Mouse (Mus musculus) left cerebral cortex, adult 18-20 months (tissue): Measurements from ENCODE around the gene Timm8a2. TPM values are rescaled to one million over a fixed set of nuclear protein-coding genes. Genes with fewer than 3 reads are reported as not detected.

Source experiments
- DNase-seq, 2 experiments: peaks; one replicate each; pipeline ENCODE4 v3.0.0; 2021 to 2022; ENCODE audit warnings: low spot score in 2 of 2, mixed read lengths in 1 of 2
- long read RNA-seq, 2 experiments: library from polyadenylated mRNA; stranded (forward); transcript quantifications; one replicate each; pipeline ENCODE4 v2.0.0; 2021
- total RNA-seq, 2 experiments: library from RNA; stranded (reverse); gene quantifications; 2 replicates each; pipeline ENCODE4 v1.2.3; 2021

The Timm8a2 gene
- not detected for total RNA-seq
- long read RNA-seq, experiment 1 = 0 reads
- long read RNA-seq, experiment 2 = 0 reads

DNA sequence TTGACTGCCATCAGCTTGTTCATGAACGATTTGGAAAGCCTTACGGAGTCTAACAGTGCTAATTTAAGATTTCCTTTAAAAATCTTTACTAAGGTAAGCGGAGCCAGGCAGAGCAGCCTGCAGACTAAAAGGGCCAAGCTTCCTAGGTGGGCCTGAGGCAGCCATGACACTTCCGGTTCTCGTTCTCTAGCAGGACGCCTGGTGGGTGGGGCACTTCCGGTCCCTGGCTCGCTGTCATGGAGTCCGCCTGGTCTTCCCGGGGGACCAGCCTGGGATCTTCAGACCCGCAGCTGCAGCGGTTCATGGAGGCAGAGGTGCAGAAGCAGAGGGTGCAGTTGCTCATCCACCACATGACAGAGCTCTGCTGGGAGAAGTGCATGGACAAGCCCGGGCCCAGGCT is at the start of gene Timm8a2:
Gene Timm8a2, plus strand, starts transcription at position 224 of the 400 bp plus-strand sequence.
- DNase-seq = no peak

DNA sequence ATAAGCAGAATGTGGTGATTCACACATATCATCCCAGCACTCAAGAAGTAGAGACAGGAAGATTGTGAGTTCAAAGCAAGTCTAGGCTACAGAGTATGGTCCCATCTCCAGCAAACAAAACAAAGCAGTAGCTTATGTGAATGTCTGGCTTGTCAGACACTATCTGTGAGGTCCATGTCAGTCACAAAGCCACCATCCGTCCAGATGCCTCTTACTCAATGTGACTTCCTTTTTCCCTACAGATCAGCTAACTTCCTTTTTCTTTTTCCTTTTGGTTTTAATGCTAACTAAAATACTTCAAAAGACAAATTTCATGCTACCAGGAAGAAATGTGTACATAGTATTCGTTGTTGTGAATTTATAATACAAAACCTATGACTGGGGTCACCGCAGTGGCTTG is 49.0 kb upstream of the Timm8a2 start:
- no peak for DNase-seq

DNA sequence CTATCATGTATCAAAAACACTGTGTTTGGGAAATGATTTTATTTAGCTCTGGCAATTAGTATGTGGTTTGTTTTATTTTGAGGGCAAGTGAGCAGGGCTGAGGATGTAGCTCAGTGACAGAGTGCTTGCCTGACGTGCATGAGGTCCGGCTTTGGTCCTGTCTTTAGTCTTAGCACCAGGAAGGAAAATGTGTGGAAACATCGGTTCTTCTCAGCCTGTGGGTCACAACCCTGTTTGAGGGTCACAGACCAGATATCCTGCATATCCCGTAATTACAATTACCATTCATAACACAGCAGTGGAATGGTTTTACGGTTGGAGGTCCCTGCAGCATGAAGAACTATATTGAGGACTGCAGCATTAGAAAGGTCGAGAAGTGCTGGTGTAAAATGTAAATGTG is 48.4 kb upstream of the Timm8a2 start:
- DNase-seq = no peak

DNA sequence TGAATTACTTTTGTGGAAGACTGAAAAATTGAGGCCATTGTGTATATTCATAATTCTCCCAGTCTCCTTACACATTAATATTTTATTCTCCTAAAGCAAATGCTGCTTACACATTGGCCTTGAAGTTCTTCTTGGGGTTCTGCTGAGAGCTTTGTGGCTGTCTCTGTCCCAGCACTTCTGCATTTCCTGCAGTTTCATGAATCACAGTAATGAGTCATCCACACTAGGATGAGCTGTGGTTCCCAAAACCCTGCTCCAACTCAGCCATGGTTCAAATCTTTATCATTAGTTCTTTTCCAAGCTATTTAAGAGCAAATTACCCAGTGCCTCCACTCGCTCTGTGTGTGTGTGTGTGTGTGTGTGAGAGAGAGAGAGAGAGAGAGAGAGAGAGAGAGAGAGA is 47.2 kb upstream of the Timm8a2 start:
- DNase-seq = no peak

DNA sequence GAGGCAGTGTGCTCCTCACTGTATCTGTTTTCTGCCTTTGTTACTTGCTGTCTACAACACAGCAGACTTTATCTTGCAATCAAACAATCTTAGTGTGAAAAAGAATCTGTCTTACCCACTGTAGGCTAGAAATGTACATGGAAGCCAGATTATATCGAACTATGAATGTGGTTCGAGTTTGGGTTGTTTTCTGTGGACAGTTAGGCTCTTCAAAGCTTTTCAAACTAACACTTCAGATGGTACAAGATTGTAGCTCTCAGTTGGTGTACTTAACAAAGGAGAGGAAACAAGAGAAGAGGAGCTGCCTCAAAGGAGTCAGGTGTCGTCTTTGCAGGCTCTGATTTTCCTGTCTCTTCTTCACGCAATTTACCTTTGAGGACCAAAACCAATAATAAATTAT is 46.8 kb upstream of the Timm8a2 start:
- DNase-seq = no peak

DNA sequence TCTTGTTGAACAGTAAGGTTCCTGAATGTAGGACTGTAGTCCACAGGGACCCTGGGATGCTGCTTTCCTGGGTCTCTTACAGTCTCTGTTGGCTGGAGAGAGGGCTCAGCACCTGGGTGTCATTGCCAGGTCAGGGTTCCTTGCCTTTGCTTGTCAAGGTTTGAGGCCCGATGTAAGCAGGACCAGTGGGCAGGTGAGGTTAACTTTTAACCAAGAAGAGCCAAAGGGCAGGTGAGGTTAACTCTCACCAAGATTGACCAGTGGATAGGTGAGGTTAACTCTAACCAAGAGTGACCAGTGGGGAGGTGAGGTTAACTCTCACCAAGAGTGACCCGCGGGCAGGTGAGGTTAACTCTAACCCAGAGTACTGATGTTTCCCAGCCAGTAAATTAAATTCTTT is 45.1 kb upstream of the Timm8a2 start:
- no peak for DNase-seq

DNA sequence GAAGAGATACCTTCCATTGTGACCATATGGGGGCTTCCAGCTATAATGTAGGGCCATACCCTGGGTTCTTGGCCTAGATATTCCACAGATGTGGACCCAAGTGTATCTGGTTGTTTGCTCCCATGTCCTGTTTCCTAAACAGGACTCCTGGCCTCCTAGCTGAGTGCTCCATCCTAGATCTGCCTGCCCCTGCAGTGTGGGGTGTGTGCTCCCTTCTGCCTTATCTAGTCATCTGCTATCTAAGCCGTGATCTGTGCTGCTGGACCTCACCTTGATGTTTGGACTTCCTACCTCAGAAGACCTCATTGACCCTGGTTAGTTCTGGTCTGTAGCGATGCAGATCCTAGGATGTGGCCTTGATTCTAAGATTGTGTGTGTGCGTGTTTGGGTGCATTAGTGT is 44.6 kb upstream of the Timm8a2 start:
- no peak for DNase-seq

DNA sequence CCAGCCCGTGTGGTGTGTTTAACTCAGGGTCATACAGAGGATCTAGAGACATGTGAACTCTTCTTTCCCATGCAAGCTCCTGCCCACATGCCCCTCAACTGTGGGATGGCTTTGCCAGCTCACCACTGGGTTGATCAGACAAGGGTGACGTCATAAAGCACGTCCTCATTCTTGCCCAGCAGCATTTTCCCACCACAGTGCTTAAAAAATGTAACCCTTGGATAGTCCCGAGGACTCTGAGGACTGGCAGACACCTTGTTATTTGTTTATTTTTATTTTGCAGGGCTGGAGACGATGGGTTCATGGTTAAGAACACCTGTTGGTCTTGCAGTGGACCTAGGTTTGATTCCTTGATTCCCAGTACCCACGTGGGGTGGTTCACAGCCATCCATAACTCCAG is 43.6 kb upstream of the Timm8a2 start:
- DNase-seq = no peak

DNA sequence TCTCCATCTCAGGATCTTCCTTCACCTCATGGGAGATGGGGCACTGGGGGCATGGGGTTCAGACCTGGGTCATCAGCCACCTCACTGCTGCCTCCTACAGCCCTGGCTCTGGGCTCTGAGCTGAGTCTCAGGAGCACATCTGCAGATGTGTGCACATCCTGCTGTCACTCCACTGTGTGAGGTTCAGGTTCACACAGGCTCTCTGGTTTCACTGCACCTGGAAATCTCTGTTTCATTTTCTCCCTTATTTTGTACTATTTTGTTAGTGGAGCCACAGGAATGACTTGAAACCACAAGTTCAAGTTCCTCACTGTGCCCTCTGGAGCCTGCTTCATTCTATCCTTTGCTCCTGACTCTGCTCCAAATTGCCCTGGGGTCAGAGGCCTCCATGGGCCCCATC is 42.6 kb upstream of the Timm8a2 start:
- DNase-seq = no peak

DNA sequence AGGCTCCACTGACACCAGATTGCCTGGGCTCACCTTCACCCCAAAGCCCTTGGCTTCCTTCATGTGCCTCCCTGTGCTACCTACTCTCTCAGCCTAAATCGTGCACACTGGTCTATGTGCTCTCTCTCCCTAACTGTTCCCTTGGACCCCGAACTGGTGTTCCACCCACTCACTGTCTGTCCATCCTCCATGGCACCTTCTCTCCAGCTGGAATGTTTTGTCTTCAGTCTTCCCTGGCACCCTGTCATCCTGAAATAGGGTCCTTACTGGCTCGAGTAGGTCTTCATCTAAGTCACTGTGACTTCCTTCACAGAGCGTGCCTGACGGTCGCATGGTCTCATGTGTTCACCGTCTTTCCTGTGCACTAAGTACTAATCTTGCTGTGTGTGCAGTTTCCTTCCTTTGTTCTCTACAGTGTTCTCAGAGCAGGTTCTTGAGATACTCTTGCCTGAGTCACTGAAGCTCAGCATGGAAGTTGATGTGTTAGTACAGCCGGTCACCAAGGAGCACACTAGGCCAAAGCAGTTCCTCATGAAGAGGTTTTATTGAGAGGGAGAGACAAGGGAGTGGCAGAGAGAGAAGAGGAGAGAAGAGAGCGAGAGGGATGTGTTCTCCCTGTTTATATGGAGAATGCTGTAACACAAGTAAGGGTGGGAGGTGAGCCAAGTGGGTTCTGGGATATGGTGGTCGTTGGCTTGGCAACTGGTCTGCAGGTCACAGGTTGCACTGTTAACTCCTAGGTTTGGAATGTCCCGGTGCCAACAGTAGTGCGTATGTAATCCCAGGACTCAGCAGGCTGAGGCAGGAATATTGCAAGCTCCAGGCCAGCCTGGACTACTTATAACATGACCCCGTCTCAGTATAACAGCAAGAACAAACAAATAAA is 41.8 kb upstream of the Timm8a2 start:
- DNase-seq = no peak

DNA sequence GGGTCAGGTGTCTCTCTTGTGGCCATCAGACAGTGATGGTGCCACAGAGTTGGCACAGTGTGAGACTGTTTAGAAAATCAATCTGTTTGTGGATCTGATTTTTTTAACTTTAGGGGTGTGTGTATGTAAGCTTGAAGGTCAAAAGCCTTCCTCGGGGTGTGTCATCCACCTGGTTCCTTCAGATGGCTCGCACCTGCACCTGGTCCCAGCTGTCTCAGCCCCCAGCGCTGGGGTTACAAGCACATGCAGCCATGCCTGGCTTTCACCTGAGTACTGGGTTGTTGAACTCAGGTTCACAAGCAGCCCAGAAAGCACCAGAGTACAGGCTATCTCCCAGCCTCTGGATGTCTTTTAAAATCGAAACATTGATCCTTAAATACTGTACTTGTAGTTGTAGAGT is 40.9 kb upstream of the Timm8a2 start:
- DNase-seq = no peak

DNA sequence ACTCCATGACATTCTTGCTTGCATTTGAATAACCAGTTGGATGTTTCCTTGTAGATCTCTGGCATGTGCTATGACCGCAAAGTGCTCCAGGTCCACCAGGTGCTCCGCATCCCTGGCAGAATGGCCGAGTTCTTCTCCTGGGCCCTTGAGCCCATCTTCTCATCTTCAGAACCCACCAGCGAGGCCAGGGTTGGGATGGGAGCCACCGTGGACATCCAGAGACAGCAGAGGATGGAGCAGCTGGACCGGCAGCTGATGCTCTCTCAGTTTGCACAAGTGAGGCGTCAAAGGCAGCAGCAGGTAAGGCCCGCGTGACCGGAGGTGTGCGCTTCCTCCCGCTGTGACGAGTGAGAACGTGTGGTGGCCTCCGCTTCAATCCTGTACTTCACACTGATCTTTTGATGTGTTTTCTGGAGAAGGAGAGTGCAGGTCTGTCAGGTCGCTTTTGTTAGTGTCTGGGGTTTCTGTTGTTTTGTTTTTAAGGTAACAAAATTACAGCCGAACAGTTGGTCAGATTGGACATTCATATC is 40.2 kb upstream of the Timm8a2 start:
- no peak for DNase-seq

DNA sequence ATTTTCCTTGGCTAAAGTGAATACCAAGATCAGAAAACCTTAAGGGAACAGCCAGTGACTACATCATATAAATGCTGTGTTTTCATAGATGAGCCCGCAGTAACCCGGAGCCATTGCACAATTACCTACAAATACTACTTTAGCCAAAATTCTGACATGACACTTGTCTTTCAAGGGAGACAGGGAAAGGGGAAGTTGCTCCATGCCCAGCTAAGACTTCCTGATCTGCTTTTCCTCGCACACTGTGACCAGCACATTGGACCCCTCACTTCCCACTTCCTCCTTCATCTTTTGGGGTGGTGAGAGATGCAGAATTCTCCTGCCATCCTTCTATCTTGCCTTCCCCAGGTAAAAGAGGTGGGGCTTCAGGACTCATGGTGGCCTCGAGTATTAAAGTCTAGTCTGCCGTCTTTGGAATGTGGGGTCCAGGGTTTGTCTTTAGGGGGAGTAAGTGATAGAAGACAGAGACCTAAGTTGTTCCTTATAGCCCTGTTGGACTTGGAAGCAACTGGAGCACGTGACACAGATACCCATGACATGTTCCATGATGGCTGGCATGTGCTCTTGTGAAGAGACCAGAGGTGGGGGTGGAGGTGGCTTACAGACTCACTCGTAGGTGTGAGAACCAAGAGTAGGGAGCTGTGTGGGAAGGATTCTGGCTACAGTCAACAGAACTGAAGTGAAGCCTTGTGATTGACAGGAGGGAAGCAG is 39.5 kb upstream of the Timm8a2 start:
- no peak for DNase-seq

DNA sequence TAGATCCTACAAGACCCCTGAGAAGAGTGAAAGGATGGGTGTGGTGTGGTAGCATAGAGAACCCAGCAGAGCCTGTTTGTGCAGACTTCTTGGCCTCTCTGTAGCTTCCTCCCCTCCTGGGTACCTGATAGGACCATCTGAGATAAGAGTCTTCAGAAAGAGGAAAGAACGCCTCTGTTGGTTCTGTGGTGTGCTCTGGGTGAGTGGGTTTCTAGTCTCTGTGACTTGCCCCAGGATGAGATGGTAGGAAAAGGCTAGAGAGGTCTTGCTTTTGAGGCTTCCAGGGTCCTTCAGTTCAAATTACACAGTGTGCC is 39.0 kb upstream of the Timm8a2 start:
- no peak for DNase-seq

DNA sequence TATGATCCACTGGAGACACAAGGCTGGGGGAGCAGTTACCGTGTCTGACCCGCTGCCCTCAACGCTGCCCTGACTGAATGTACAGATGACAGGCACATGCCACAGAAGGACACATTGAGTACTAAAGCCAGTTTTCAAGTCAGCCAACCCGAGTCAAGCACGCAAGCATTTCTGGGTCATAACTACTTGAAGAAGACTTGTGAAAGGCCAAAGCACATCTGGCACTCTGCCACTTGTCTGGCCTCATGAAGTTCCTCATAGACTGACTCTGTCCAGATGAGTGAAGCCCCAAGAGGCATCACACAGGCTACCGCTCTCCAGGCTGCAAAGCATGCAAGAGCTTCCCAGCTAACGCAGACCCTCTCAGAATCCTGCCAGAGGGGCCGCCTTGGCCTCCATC is 37.7 kb upstream of the Timm8a2 start:
- no peak for DNase-seq

DNA sequence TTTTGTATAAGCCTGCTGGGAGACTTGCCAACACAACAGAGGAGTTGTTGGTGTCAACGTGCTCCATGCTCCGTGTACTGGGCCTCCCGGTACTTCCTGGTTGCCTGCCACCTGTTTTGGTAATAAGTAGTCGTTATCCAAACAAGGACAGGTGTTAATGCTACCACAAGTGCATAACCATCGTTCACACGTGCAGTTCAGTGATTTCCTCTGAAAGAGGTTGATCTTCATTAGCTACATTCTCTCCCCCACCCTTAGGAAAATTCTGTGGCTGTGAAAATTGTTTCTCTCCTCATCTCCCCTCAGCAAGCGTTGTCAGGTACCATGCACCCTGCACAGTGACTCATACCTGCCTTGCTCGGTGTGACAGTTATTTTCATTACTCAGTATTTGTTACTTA is 35.0 kb upstream of the Timm8a2 start:
- DNase-seq = no peak

DNA sequence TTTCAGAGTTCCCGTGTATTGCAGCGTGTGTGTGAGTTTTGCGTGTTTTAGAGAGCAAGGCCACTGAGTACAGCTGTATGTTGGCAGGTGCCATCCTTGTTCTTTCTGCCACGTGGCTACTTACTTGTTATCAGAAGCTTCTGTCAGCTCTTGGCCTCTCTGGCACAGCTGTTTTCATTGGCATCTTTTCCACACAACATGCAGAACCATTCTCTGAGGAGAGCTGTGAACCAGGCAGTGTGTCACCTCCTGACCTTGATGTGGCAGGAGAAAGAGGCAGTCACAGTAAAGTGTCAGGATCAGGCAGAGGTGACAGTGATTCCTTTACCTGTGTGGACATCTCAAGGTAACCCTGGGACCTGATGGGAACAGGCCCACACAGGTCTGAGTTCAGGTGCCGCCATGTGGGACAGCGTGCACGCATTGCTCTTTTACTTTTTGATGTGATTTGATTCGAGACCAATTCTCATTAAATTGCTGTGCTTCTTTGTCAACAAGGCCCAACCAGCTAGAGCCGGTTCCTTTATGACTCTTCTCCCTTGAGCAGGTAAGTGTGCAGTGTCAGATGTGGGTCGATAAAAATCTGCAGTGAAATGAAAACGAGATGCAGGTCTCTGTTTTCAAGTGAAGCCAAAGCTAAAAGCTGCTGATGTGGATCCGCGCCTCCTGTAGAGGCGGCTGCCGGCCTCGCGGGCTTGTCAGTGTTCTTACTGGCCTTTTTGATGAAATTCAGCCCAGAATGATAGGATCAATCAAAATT is 33.9 kb upstream of the Timm8a2 start:
- no peak for DNase-seq

DNA sequence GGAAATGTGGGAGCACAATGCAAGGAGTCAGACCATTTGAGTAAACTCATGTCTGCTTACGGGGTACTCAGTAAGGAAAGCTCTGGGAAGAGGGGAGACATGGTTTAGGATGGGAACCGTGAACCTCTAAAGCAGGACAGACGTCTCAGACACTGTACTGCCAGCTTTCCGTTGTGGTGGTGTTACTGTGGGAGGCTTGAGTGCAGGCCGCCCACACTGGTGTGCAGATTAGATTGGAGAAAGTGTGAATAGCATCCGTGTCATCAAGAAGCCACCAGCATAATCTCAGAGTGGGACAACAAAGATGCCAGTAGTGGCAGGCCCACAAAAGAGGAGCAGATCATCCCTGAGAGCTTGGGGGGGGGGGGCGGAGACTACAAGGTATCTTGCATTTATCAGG is 32.2 kb upstream of the Timm8a2 start:
- DNase-seq = no peak

DNA sequence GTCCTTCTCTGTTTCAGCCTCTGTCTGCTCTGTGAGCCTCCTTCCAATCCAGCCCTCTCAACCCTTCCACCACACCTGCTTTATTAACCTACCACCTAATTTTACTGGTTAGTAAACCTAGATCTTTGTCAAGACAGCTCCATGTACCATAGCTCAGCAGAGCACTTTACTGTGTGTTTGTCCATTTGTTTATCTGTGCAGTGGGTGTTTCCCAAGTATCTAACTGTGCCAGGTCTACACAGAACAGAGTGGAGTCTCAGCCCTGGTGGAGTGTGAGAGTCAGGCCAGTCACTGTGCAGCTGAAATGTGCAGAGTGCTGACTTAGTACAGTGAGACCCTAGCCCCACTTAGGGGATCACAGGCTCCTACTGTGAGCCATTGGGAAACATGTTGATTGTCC is 30.7 kb upstream of the Timm8a2 start:
- no peak for DNase-seq

DNA sequence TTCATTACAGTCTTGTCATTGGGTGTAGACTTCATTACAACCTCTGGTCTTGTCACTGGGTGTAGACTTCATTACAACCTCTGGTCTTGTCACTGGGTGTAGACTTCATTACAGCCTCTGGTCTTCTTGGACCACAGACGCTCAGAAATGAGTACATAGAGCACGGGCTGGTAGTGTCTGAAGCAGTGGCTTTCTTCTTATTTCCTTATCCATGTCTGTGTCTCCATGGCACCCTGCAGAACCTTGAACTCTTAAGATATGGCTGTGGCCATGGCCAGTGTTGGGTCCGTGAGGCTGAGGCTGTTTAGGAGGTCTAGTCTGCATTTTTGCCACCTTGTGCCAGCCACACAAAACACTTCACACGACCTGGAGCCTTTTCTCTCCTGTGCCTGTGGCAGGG is 26.2 kb upstream of the Timm8a2 start:
- DNase-seq = no peak

DNA sequence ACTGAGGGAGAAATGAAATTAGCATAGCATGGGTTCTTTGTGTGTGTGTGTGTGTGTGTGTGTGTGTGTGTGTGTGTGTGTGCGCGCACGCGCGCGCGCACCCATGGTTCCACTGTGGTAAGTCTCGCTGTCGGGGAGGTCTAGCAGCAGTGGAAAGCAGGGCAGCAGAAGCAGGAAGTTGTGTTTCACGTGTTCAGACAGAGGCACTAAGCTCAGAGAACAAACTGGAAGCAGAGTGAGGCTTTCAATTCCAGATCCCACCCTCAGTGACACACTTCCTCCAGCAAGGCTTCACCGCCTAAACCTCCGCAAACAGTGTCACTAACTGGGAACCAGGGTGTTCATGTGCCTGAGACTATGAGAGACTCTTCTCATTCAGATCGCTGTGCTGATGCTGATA is 25.0 kb upstream of the Timm8a2 start:
- DNase-seq = no peak

DNA sequence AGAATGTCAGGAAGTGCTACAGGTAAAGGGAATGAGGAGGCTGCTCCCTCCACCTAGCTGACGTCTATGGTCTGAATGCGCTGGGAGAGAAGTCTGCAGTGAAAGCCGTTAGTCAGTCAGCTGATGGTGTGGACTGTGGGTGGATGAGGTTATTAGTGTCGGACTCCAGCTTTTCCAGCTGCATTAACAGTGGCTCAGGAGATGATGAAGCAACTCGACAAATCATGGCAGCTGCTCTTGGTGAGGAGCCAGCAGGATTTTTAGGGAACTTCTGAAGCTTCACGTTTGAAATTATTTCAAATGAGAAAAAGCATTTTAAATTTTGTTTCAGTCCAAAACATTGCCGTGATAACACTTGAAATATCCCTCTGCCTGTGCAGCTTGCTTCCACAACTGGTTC is 24.2 kb upstream of the Timm8a2 start:
- DNase-seq = no peak
